Mouse (Mus musculus) monocyte, adult 2 months (primary cell): ENCODE data around the gene Slc46a3.
A peak's percentile ranks its signal among the peaks of the same experiment; 100 is the strongest.

Experiments used
- DNase-seq, 2 experiments: peaks; one replicate each; pipeline ENCODE4 v3.0.0; 2022; ENCODE audit warnings: low spot score in 2 of 2, low read depth in 1 of 2

Gene Slc46a3

GRCm38 (mm10) chr5:147895436-147896198, 1.0 kb upstream of the Slc46a3 start:
- no peak for DNase-seq

GRCm38 (mm10) chr5:147893766-147894454, 705 bp downstream of the Slc46a3 start:
- no peak for DNase-seq

- no peak for DNase-seq
Measured at GRCm38 (mm10) chr5:147893143-147893542, 1.5 kb downstream of the Slc46a3 start.

- no peak for DNase-seq
Measured at GRCm38 (mm10) chr5:147892735-147893134, 1.9 kb downstream of the Slc46a3 start.

GRCm38 (mm10) chr5:147888313-147889297, 6.0 kb downstream of the Slc46a3 start:
- no peak for DNase-seq

GRCm38 (mm10) chr5:147883581-147883980, 11.0 kb downstream of the Slc46a3 start:
- no peak for DNase-seq

GRCm38 (mm10) chr5:147879971-147880682, 14.5 kb downstream of the Slc46a3 start:
- no peak for DNase-seq

GRCm38 (mm10) chr5:147877520-147877919, 17.1 kb downstream of the Slc46a3 start:
- no peak for DNase-seq

- no peak for DNase-seq
Measured at GRCm38 (mm10) chr5:147875210-147875609, 19.4 kb downstream of the Slc46a3 start.

- DNase-seq = no peak
Measured at GRCm38 (mm10) chr5:147874491-147875065, 20.0 kb downstream of the Slc46a3 start.

- no peak for DNase-seq
Measured at GRCm38 (mm10) chr5:147871091-147871820, 23.4 kb downstream of the Slc46a3 start.

- no peak for DNase-seq
Measured at GRCm38 (mm10) chr5:147870296-147870695, 24.3 kb downstream of the Slc46a3 start.

- no peak for DNase-seq
Measured at GRCm38 (mm10) chr5:147869568-147869967, 25.0 kb downstream of the Slc46a3 start.

GRCm38 (mm10) chr5:147868674-147869073, 25.9 kb downstream of the Slc46a3 start:
- no peak for DNase-seq

GRCm38 (mm10) chr5:147860449-147861261, 34.0 kb downstream of the Slc46a3 start, which contains the start of gene Pomp:
Gene Pomp, plus strand, starts transcription at chr5:147860461.
- peak; percentile 53 to 70 for DNase-seq

- DNase-seq = no peak
Measured at GRCm38 (mm10) chr5:147860076-147860448, 34.6 kb downstream of the Slc46a3 start.

- no peak for DNase-seq
Measured at GRCm38 (mm10) chr5:147850194-147850593, 44.4 kb downstream of the Slc46a3 start.

GRCm38 (mm10) chr5:147848164-147848863, 46.3 kb downstream of the Slc46a3 start:
- no peak for DNase-seq
